Comparison of ENCODE assay signal across 9 mouse cellular contexts in the genomic region with DNA sequence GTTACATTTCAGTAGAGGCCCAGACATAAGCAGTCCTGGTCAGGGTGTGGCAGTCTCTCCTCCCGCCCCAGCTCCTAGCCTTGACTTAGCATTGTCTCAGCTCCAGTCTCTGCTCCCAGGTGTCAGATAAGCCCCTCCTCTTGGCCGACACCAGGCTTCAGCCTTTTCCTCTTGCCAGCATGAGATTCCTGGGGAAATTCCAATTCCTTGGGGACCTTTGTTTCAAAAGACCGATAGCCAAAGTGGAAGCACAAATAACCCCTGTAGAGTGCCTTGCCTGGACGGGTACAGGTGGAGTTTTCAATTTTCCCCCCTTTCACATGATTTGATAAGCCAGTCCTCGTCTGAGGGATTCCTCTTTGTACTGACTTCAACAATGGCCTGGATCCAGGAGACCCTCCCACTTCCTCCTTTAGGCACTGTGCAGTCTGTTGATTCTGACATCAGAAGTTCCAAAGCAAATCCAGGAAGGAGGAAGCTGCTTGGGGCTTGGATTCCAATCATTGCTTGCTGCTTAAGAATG. TPM values are rescaled to one million over a fixed set of nuclear protein-coding genes. Genes with fewer than 3 reads are reported as not detected.
DNase-seq lines count a peak whose midpoint lies in the region; ATAC-seq and TF ChIP-seq lines count a peak whose summit lies in the region.
"Had no signal": no experiment of that assay in that cellular context is flagged by ENCODE, and none has a peak within 500 bp of the region (broad histone marks: within the 10 kb centered on the region; RNA-seq: fewer than 3 reads in every experiment).

No protein-coding gene starts in this region.

- TF ChIP-seq POLR2A in lung, adult 2 months (IDR thresholded peaks at IDR 0.05; ENCODE audit: borderline replicate concordance, extremely low read depth, low read depth, low read length) = no peak

- H3K9ac ChIP-seq in intestine, embryonic 15.5 days = no peak overlapping the region
- H3K9ac ChIP-seq in midbrain, postnatal 0 days (replicated peaks; ENCODE audit: low read length, poor library complexity, severe bottlenecking) = no peak overlapping the region
- H3K9ac ChIP-seq: embryonic facial prominence, embryonic 12.5 days had no signal

- WGBS in intestine, embryonic 15.5 days = 19% methylated on average over 5 of the region's 5 CpGs
- WGBS in lung, adult 2 months = 25% methylated on average over 5 of the region's 5 CpGs
- WGBS in midbrain, postnatal 0 days = 16% methylated on average over 5 of the region's 5 CpGs

- peak overlapping the region; percentile 36 for H3K4me2 ChIP-seq in intestine, embryonic 15.5 days (replicated peaks)
- H3K4me2 ChIP-seq in midbrain, postnatal 0 days (ENCODE audit: low read depth, low read length, poor library complexity, severe bottlenecking) = no peak overlapping the region
- H3K4me2 ChIP-seq: embryonic facial prominence, embryonic 12.5 days had no signal

- peak overlapping the region; percentile 62 for H3K4me3 ChIP-seq in E14TG2a.4 (replicated peaks; ENCODE audit: low read length)
- H3K4me3 ChIP-seq in intestine, embryonic 15.5 days (replicated peaks) = no peak overlapping the region
- no peak overlapping the region for H3K4me3 ChIP-seq in lung, adult 2 months (replicated peaks; ENCODE audit: extremely low read depth, low read depth, low read length)
- H3K4me3 ChIP-seq in midbrain, postnatal 0 days (ENCODE audit: low read depth, low read length) = no peak overlapping the region
- H3K4me3 ChIP-seq: embryonic facial prominence, embryonic 12.5 days had no signal

- H3K4me1 ChIP-seq in E14TG2a.4 (replicated peaks; ENCODE audit: low read depth, low read length) = peaks cover 91% of the 10 kb centered on the region
- H3K4me1 ChIP-seq in intestine, embryonic 15.5 days (replicated peaks) = peaks cover 36% of the 10 kb centered on the region
- peaks cover 19% of the 10 kb centered on the region for H3K4me1 ChIP-seq in lung, adult 2 months (ENCODE audit: control insufficient read depth, insufficient read depth, low read length)
- peaks cover 11% of the 10 kb centered on the region for H3K4me1 ChIP-seq in midbrain, postnatal 0 days (ENCODE audit: insufficient read depth, low read length)

- H3K27ac ChIP-seq in intestine, embryonic 15.5 days = peak overlapping the region; percentile 63
- H3K27ac ChIP-seq in midbrain, postnatal 0 days (ENCODE audit: low read depth, low read length) = no peak overlapping the region

- no peak for TF ChIP-seq CTCF in E14TG2a.4 (conservative IDR thresholded peaks at IDR 0.05; ENCODE audit: low read length)
- no peak for TF ChIP-seq CTCF in lung, adult 2 months (IDR thresholded peaks at IDR 0.05; ENCODE audit: insufficient read depth, low read length)
- TF ChIP-seq CTCF in midbrain, postnatal 0 days (IDR thresholded peaks at IDR 0.05) = no peak

- no peaks in the 10 kb centered on the region for H3K27me3 ChIP-seq in E14TG2a.4 (ENCODE audit: insufficient read depth, low read length)
- no peaks in the 10 kb centered on the region for H3K27me3 ChIP-seq in intestine, embryonic 15.5 days (replicated peaks)
- no peaks in the 10 kb centered on the region for H3K27me3 ChIP-seq in midbrain, postnatal 0 days (ENCODE audit: insufficient read depth, low read length)
- H3K27me3 ChIP-seq: embryonic facial prominence, embryonic 12.5 days had no signal

- H3K9me3 ChIP-seq in E14TG2a.4 (ENCODE audit: low read length) = no peaks in the 10 kb centered on the region
- no peaks in the 10 kb centered on the region for H3K9me3 ChIP-seq in intestine, embryonic 15.5 days
- H3K9me3 ChIP-seq in midbrain, postnatal 0 days (ENCODE audit: low read length) = no peaks in the 10 kb centered on the region
- H3K9me3 ChIP-seq: embryonic facial prominence, embryonic 12.5 days had no signal

- DNase-seq in WW6 (ENCODE audit: low read depth, low spot score) = peak; percentile 55
- peak; percentile 51 for DNase-seq in gastrocnemius, postnatal 25 days
- DNase-seq in lung, adult 2 months = peak; percentile 62
- DNase-seq in midbrain, postnatal 0 days (ENCODE audit: low spot score) = no peak
- DNase-seq in right cerebral cortex, postnatal 36 days (ENCODE audit: low spot score in 2 of 2) = no peak
- no peak for DNase-seq in testis, postnatal 10 days (ENCODE audit: low spot score)

- peaks cover 22% of the 10 kb centered on the region; the same call in 1 of the 2 replicates for H3K36me3 ChIP-seq in E14TG2a.4 (ENCODE audit: insufficient read depth, low read length)
- no peaks in the 10 kb centered on the region for H3K36me3 ChIP-seq in intestine, embryonic 15.5 days
- no peaks in the 10 kb centered on the region for H3K36me3 ChIP-seq in midbrain, postnatal 0 days (ENCODE audit: insufficient read depth, low read length)
- H3K36me3 ChIP-seq: embryonic facial prominence, embryonic 12.5 days had no signal

- peak; percentile 80 for ATAC-seq in intestine, embryonic 15.5 days
- no peak for ATAC-seq in midbrain, postnatal 0 days (ENCODE audit: low FRiP score)

RNA-seq across cellular contexts. Expression of gene Flnb, which starts 33.8 kb away (rescaled TPM):
- total RNA-seq in gastrocnemius, postnatal 25 days (2021) = 10 to 100 TPM in 1 of 2 experiments, 1 to 10 TPM in 1; 9.2 to 11.6 TPM
- 17.4 and 18.4 TPM in 2 replicates for polyA plus RNA-seq in intestine, embryonic 15.5 days (2015; fragmentation: Nextera tagmentation; extraction: Ambion mirVana)
- 22.3 and 26.4 TPM in 2 replicates for polyA plus RNA-seq in lung, adult 2 months (2012; rRNA removed)
- total RNA-seq in midbrain, postnatal 0 days (2014; rRNA removed) = 23.7 and 34.3 TPM in 2 replicates
- 3.5 and 7.0 TPM in 2 replicates for polyA plus RNA-seq in midbrain, postnatal 0 days (2015; fragmentation: Nextera tagmentation; extraction: Ambion mirVana)

Comparison
In these comparisons a context has a peak if more than half of its experiments do, and no peak if none do; other contexts are left out.
1. DNase-seq: peak in WW6 (single experiment), gastrocnemius, postnatal 25 days (single experiment) and lung, adult 2 months (single experiment); none in midbrain, postnatal 0 days (single experiment), right cerebral cortex, postnatal 36 days (0 of 2) and testis, postnatal 10 days (single experiment).